Mouse (Mus musculus) common myeloid progenitor, adult 5-6 weeks (primary cell): Measurements from ENCODE around the gene Nppa. TPM values are rescaled to one million over a fixed set of nuclear protein-coding genes. Genes with fewer than 3 reads are reported as not detected.

Source experiments
- ATAC-seq: replicated peaks from 2 replicates; pipeline ENCODE4 v1.8.0; 2016; ENCODE audit warnings: low read depth, mild to moderate bottlenecking, moderate TSS enrichment, inconsistent platforms; ENCODE audit not compliant: poor library complexity, severe bottlenecking
- total RNA-seq: library from RNA; stranded (forward); fragments of 200-1000, 187-1606 nt; gene quantifications from 2 replicates; pipeline ENCODE4 v1.2.3, GENCODE M21; 2017

The Nppa gene
- not detected in 2 replicates for total RNA-seq

DNA sequence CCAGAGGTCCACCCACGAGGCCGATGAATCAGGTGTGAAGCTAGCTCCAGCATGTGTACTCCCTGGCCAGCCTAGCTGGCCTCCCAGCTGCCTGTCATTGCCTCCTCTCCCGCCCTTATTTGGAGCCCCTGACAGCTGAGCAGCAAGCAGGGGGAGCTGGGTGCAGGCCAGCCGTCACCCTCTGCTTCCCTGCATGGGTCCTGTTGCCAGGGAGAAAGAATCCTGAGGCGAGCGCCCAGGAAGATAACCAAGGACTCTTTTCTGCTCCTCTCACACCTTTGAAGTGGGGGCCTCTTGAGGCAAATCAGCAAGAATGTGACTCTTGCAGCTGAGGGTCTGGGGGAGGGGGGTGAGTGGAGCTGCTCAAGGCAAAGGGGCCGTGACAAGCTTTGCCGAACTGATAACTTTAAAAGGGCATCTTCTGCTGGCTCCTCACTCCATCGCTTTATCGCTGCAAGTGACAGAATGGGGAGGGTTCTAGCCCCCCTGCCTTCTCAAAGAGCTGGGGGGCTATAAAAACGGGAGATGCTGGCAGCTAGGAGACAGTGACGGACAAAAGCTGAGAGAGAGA lies at the start of gene Nppa:
Nppa (plus strand) TSS at position 521 of the 571 bp plus-strand sequence.
- ATAC-seq: no peak

GRCm38 (mm10) chr4:147953590-147953989 lies 46.9 kb upstream of the Nppa start:
- peak; percentile 85 for ATAC-seq

DNA sequence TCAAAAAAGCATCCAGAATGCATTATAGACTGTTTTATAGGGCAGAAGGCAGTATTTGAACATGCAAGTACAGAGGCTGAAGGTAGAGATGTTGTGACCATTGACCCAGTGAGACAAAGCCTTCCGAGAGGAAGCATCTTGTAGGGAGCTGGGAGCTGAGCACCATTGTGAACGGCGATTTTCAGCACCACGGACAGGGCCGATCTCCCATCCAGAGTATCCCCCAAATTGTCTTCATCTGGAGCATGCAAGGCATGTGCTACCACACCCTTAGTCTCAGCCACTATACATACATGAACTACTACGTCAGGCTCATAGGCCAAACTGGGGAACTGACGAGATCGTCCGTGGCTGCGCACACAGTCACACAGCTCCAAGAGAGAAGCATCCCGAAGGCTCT lies 43.4 kb upstream of the Nppa start:
- peak; percentile 59 for ATAC-seq

DNA sequence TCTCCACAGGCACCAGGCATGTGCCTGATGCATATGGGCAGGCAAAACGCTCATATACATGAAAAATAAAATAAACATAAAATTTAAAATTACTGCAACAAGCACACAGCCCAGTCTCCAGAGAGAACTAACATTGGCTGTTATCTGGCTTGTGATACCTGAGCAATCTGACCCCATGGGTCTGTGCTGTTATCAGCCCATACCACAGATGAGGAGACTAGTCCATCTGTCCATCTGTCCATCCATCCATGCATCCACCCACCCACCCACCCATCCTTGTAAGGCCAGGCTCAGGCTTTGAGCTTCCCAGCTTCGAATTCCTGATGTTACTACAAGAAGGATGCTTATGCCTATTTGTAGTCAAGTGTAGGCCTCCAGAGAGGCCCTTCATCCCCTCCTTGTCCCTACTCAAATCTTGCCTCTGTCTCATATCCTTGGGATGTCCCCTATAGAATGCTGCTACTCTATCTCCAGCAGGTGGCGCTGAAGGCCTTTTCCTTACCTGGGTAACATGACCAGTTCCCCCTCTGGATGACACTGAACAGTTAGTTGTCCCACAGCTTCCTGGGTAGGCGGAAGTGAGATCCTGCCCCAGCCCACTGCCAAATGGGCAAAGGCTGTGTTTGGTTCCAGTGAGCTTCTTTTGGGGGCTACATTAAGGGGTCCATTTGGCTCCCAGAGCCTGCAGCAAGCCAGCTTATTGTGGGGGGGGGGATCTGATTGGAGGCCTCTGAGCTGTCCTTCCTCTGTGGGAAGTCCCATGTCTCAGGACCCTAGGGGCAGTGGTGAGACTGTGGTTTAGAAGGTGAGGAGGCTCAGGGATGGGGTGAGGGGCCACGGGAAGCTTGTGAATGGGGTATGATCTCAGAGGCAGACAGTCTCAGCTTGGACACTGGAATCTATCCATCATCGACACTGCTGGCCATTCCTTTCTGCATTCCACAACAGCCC lies 40.4 kb upstream of the Nppa start:
- peak; percentile 94 for ATAC-seq

GRCm38 (mm10) chr4:147962781-147963180 lies 37.7 kb upstream of the Nppa start:
- no peak for ATAC-seq

- no peak for ATAC-seq
These were observed 36.9 kb upstream of the Nppa start for GRCm38 (mm10) chr4:147963623-147964022.

- no peak for ATAC-seq
These were observed 34.8 kb upstream of the Nppa start for GRCm38 (mm10) chr4:147965712-147966111.

DNA sequence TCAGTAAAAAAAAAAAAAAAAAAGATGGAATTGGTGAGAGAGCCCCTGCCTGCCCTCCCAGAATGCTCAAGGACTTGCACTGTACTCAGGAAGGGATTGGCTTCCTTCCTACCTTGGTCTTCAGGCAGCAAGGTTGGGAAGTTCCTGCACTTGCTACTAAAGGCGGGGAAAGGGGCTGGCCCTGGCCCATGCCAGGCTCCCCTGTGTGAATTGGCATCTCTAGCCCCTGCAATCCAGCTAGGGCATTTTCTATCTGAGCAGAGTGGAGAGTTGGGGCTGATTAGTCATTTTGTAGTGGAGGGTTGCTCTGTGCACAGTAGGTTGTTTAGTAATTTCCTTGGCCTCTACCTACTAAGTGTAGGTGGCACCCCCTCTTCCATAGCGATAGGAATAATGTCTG lies 31.7 kb upstream of the Nppa start:
- ATAC-seq: no peak

DNA sequence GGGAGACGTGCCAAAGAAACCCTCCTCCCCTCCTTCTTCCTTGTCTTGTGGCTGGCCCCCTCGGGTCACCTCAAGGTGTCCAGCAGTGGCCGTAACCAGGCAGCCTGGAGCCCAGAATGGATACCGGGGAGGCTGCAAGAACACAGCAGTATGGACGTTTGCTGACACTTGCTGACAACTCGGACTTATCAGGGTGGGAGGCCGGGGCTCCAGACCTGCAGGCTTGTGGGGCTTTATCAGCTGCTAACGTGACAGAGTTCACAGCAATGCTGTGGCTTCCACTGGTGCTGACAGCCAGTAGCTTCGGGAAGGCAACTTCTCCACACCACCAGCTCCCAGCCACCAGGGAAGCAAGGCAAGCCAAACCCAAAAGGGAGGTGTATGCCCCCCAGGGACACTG lies 31.2 kb upstream of the Nppa start:
- ATAC-seq: no peak

DNA sequence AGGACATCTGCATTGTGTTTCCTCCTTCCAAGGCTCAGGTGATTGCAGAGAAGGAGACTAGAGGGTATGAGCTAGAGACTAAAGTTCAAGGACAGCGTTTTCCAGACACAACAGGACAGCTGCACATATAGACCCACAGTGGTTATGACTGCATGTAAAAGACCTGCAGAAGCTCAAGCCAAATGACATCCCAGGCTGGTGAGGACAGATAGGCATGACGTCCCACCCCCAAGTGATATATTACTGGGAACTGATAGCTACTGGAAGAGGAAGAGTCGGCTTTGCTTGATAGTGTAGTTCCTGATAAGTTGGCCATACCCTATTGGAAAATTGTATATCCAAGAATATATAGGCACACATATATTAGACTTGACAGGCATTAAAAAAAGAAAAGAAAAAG lies 24.3 kb upstream of the Nppa start:
- no peak for ATAC-seq

DNA sequence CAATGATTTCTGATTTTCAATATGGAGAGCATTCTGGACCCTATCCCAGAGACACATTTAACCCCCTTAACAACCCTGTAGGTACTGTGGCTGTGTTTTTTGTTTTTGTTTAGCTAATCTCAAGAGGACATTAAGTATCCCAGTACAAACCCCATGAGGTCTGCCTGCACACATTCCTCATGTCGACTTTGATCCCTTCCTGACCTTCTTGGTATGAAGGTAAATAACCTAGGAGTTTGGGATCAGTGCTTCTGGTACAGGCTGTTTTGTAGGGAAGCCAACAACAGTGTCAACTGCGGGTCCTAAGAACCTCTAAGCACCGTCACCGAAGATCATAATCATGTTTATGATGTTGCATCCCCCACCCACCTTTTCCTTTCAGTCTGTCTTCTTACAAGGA lies 22.8 kb upstream of the Nppa start:
- ATAC-seq: no peak

DNA sequence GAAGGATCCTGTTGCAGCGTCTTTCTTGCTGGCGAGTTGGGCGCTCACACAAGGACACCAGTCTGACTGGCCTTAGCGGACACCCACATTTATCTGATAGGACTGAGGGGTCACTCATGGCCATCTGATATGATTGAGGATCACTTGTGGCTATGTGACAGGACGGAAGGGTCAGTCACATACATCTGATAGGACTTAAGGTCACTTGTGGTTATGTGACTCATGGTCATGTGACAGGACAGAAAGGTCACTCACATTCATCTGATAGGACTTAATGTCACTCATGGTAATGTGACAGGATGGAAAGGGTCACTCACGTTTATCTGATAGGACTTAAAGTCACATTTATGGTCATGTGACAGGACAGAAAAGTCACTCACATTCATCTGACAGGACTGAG lies 22.1 kb upstream of the Nppa start:
- no peak for ATAC-seq

DNA sequence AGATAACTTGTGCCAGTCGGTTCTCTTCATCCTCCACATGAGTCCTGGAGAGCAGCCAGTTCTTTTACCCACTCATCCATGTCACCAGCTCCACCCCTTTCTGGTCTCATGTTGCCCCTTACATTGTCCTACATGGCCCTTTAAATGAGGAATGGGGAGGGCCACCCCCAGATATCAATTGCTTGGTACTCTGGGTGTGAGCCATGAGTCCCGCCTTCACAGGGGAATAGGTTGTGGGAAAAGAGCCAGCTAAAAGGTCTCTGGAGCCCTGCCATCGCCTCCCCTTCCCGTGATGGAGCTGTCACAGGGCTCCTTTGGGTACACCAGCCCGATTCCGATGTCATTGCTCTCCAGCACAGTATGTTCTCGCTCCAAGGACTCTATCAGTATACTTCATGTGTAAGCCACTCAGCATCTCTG lies 21.1 kb upstream of the Nppa start:
- ATAC-seq: no peak

GRCm38 (mm10) chr4:147985205-147986132 lies 15.1 kb upstream of the Nppa start, which contains the start of gene Nppb:
Nppb (plus strand) TSS chr4:147985788.
- peak; percentile 85 for ATAC-seq

DNA sequence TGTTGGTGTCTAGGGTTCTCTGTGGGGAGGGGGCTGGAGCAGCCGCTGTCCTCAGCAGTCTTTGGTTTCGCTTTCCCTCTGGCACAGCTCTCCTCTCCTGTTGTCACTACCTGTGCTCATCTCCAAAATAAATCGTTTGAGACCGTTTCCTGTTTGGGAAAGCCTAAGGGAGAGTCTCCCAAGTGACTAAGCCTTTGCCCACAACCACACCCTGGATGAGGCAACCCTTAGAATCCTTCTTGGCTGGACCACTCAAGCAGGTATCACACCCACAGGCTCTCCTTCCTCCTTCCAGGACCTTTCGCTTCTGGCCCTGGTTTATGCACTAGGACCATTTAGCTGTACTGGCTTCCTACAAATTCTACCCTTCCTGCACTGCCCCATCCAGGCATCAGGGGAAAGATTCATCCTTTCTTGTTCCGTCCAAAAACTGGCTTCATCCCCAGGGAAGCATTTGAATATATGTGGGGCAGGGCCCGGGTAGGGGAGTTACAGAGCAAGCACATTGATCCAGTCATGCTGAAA lies 6.9 kb upstream of the Nppa start:
- no peak for ATAC-seq

- ATAC-seq: no peak
These were observed 5.2 kb upstream of the Nppa start for GRCm38 (mm10) chr4:147995311-147995710.

GRCm38 (mm10) chr4:148001013-148001789 lies 679 bp downstream of the Nppa start:
- no peak for ATAC-seq

DNA sequence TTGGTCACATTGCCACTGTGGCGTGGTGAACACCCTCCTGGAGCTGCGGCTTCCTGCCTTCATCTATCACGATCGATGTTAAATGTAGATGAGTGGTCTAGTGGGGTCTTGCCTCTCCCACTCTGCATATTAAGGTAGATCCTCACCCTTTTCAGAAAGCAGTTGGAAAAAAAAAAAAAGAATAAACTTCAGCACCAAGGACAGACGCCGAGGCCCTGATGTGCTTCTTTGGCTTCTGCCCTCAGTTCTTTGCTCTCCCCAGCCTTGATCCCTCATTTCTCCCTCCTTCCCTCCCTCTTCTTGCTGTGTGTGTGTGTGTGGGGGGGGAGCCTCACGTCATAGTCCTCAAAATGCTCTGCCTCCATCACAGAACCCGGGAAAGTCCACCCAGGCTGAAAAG lies 1.3 kb downstream of the Nppa start:
- ATAC-seq: peak; percentile 42; the same call in 1 of the 2 replicates

GRCm38 (mm10) chr4:148004361-148004760 lies 3.8 kb downstream of the Nppa start:
- no peak for ATAC-seq
